Mouse (Mus musculus) E14TG2a.4 (cell line): ENCODE measurements around the gene Cflar.

Experiments
- H3K27me3 ChIP-seq: 2 replicates; pipeline ENCODE4 v1.6.1; 2014; ENCODE audit warnings: low read length, control low read depth; ENCODE audit not compliant: insufficient read depth
- H3K36me3 ChIP-seq: 2 replicates; pipeline ENCODE4 v1.6.1; 2014; ENCODE audit warnings: low read length, control low read depth; ENCODE audit not compliant: insufficient read depth
- H3K4me1 ChIP-seq: replicated peaks from 2 replicates; pipeline ENCODE4 v1.6.1; 2014; ENCODE audit warnings: low read depth, low read length, control low read depth
- H3K4me3 ChIP-seq: replicated peaks from 2 replicates; pipeline ENCODE4 v1.5.1; 2014; ENCODE audit warnings: mild to moderate bottlenecking, low read length
- H3K9me3 ChIP-seq: 2 replicates; pipeline ENCODE4 v1.6.1; 2014; ENCODE audit warnings: low read length, control low read depth
- CTCF ChIP-seq: conservative IDR thresholded peaks from 2 replicates; pipeline ENCODE4 v1.5.1; 2014; ENCODE audit warnings: low read length
- NANOG ChIP-seq: IDR thresholded peaks from 2 replicates; pipeline ENCODE4 v1.6.1; 2014; ENCODE audit warnings: borderline replicate concordance, low read length, mixed read lengths
- POU5F1 ChIP-seq: IDR thresholded peaks from 2 replicates; pipeline ENCODE4 v1.6.1; 2014; ENCODE audit warnings: low read length, borderline replicate concordance

Gene Cflar

DNA sequence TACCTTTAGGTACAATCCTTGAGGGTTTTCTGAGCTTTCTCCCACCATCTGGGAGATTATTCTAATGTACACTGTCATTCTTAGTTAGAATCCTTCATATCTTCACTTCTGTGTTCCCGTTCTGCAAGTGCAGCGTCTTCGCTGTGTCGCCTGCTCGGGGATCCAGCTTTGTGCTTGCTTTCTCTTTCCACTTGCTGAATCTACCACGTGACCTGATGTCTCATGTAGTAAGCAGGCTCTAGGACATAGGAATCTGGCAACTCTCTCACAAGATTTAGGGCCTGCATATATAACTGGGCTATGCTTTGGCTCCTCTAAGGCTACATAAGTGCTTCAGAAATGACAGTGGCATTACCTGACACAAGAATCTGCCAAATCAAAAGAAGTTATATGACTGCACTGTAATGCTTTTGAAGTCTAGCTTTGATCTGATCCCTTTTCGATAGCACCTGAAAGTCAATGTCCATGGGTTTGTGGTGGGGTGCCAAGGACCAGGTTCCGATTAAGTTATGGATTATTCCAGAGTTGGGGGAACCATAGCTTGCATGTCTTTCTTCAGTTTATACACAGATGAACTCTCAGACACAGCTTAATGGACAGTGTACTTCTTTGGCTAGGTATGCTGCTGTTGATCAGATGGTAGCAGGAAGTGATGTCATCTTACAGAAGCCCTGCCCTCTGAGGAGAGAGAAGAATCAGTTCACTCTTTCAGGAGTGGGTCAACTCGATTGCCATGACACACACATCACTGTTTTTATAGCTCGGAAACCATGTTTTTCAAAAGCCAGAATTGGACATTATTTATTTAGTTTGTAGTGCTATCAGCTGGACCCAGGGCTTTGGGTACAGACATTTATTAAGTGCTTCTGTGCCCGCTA is 23.0 kb downstream of the Cflar start:
- no peak for TF ChIP-seq POU5F1
- no peak for TF ChIP-seq CTCF
- no peak for TF ChIP-seq NANOG
- no peaks in the 10 kb centered on the region for H3K9me3 ChIP-seq

DNA sequence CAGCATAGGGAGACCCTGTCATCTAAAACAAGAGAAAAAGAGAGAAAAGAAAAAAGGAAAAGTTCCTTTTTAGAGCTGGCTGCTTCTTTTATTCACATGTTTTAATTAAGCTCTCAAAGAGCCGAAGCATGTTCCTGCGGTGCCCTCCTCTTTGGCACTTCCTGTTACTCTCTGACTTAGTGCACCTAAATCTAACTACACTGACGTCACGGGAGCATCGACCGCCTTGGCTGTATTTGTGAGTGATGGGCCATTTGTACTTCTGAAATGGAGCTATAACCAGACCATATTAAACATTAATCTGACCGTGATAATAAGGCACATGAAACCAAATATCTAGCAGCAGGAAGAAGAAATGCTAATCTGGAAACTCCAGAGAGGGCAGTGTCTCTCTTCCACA is 24.7 kb downstream of the Cflar start:
- Histone ChIP-seq H3K36me3 (peaks cover 5% of the 10 kb centered on the region), H3K4me1 (peaks cover 5% of the 10 kb centered on the region; the same call in 1 of the 2 replicates), H3K9me3 (no peaks in the 10 kb centered on the region), H3K27me3 (peaks cover 3% of the 10 kb centered on the region; the same call in 1 of the 2 replicates), H3K4me3 (no peak overlapping the region)
- TF ChIP-seq NANOG = no peak
- no peak for TF ChIP-seq POU5F1

More for the DNA sequence above, 23.0 kb downstream of the Cflar start:
- H3K27me3 ChIP-seq = peaks cover 3% of the 10 kb centered on the region; the same call in 1 of the 2 replicates
- H3K4me1 ChIP-seq = peaks cover 5% of the 10 kb centered on the region; the same call in 1 of the 2 replicates
- H3K4me3 ChIP-seq = no peak overlapping the region
- H3K36me3 ChIP-seq = 0 out of 2 replicates have a peak, but pooled peaks cover 6% of the 10 kb centered on the region

DNA sequence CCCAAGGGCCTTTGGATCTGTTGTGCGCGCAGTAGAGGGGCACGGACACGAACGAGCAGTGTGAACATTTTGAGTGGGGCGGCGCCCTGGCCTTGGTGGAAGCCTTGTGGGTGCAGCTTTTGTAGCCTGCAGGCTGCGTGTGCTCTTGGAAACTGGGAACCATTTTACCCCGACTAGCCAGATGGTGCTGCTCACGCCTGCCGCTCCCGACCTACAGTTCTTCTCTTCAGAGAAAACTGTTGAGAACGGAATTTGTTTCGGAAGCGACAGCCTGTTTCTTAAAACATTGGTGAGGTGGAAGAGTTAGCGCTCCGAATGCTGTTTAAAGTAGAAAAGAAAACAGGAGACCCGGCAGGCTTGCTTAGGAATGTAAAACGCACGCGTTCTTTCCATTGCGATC is 25.7 kb downstream of the Cflar start:
- Histone ChIP-seq H3K9me3 (no peaks in the 10 kb centered on the region), H3K36me3 (peaks cover 12% of the 10 kb centered on the region), H3K27me3 (peaks cover 3% of the 10 kb centered on the region; the same call in 1 of the 2 replicates), H3K4me1 (peaks cover 5% of the 10 kb centered on the region; the same call in 1 of the 2 replicates), H3K4me3 (peak overlapping the region; percentile 52)
- TF ChIP-seq CTCF (no peak), POU5F1 (no peak), NANOG (no peak)

DNA sequence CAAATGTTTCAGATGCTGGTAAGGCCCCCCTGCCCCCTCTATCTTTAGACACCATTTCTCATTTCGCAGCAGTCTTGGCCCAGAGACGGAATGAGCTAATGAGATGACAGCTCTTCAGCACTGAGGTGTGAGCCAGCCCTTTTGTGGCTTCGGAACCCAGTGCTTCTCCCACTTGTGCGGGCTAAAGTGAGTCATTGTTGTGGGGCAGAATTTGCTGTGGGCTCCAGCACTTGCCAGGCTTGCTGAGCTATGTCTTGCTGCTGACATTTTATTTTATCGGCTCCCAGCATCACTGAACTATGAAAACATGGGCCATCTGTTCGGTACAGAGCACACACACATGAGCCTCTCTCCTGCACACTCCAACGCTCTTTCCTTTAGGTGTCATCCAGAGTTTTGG is 28.2 kb downstream of the Cflar start:
- TF ChIP-seq NANOG (no peak), CTCF (no peak)
- Histone ChIP-seq H3K36me3 (peaks cover 23% of the 10 kb centered on the region), H3K4me1 (peaks cover 5% of the 10 kb centered on the region; the same call in 1 of the 2 replicates), H3K27me3 (peaks cover 3% of the 10 kb centered on the region; the same call in 1 of the 2 replicates), H3K4me3 (no peak overlapping the region), H3K9me3 (no peaks in the 10 kb centered on the region)

DNA sequence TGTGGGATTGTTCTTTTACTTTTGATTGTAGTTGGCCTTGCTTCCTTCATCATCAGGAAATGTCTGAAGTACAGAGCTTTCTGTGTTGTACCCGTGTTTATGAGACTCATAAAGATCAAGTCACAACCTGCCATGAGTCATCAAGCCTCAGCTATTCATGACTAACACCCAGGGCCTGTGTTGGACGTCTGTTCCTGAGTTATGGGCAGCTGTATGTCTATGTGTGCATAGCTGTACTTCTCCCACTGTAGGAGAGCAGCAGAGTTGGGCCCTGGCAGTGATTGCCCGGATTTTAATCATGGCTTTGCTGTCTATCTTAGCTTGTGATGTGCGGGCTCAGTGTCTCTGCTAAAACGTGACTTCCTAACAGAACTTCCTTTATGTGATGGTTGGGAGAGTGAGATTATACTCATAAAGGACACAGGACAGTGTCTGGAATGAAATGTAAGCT is 31.3 kb downstream of the Cflar start:
- no peaks in the 10 kb centered on the region for H3K4me1 ChIP-seq
- H3K4me3 ChIP-seq = no peak overlapping the region
- no peaks in the 10 kb centered on the region for H3K27me3 ChIP-seq
- H3K9me3 ChIP-seq = peaks cover 13% of the 10 kb centered on the region
- peaks cover 34% of the 10 kb centered on the region for H3K36me3 ChIP-seq
- no peak for TF ChIP-seq POU5F1
- no peak for TF ChIP-seq CTCF
- no peak for TF ChIP-seq NANOG

DNA sequence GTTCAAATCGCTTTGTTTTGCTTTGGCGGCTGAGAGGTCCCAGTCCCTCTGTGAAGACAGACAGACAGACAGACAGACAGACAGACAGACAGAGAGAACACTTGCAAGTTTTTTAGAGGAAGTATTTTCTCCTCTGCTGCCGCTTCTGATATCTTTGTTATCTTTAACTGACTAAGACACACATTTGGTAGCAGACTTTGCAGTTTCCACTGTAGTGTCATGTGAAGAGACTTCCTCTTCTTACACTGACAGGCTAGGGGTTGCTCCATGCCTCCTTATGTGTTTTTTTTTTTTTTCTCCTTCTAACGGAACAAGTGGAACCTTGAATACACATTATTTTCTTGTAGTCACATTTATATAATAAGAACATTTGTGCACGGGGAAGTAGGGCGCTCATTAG is 31.9 kb downstream of the Cflar start:
- H3K9me3 ChIP-seq = peaks cover 20% of the 10 kb centered on the region
- peaks cover 39% of the 10 kb centered on the region for H3K36me3 ChIP-seq
- H3K27me3 ChIP-seq = no peaks in the 10 kb centered on the region
- H3K4me1 ChIP-seq = no peaks in the 10 kb centered on the region
- TF ChIP-seq CTCF (no peak), POU5F1 (no peak), NANOG (no peak)
- H3K4me3 ChIP-seq = no peak overlapping the region

DNA sequence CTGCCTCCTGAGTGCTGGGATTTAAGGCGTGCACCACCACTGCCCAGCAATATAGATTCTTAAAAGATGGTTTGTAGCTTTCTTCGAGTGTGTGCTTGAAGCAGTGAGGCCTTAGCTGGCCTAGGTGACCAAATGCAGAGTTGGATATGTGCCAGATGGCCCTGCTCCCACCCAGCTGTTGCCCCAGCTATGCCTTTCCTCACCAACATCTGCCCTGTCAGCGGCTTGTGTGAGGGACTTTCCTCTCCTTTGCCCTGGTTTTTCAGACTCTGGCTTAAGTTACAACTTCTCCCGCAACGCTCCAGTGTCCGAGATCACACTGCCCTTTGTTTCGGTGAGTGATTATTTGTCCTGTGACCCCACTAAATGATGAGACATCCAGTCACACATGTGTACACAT is 33.3 kb downstream of the Cflar start:
- TF ChIP-seq POU5F1 (no peak), CTCF (no peak), NANOG (no peak)
- Histone ChIP-seq H3K9me3 (peaks cover 33% of the 10 kb centered on the region), H3K4me3 (no peak overlapping the region), H3K4me1 (no peaks in the 10 kb centered on the region), H3K36me3 (peaks cover 47% of the 10 kb centered on the region), H3K27me3 (no peaks in the 10 kb centered on the region)

DNA sequence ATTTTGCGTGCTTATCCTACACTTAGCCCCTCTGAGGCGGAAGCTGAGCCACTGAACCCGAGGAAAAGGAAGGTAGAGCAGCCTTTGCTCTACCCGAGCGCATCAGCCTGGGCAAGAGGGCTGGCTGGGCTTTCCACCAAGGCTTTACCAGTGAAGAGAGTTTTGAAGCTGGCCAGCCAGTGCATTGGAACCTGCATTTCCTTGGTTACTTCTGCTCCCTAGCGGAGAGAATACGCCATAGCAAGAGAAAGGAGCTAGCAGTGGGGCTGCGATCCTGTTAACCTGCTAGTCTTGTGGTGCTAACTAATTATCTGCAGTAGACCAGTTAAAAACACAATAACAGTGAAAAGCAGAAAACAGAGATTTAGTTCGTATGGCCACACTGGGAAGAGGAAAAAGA is 35.6 kb downstream of the Cflar start:
- peaks cover 37% of the 10 kb centered on the region for H3K36me3 ChIP-seq
- H3K4me3 ChIP-seq = peak overlapping the region; percentile 23; the same call in 1 of the 2 replicates
- H3K27me3 ChIP-seq = no peaks in the 10 kb centered on the region
- H3K4me1 ChIP-seq = no peaks in the 10 kb centered on the region
- TF ChIP-seq POU5F1 (no peak), CTCF (peak; percentile 33), NANOG (no peak)
- peaks cover 36% of the 10 kb centered on the region for H3K9me3 ChIP-seq

DNA sequence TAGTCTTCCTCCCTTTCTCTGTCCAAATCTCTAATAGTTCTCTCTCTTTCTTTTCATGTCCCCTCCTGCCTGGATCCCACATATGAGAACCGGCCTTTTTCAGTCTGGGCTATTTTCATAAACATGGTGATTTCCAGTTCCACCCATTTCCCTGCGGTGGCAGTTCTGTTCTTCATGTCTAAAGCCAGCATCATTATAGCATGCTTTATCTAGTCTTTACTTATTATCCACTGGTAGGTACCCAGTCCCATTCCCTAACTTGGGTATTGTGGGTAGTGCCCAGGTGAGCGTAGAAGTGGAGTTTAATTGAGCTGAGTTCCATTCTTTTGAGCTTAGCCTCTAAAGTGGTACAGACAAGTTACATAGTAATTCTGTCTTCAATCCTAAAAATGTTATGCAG is 48.1 kb downstream of the Cflar start:
- Histone ChIP-seq H3K27me3 (no peaks in the 10 kb centered on the region), H3K36me3 (peaks cover 34% of the 10 kb centered on the region), H3K9me3 (peaks cover 88% of the 10 kb centered on the region), H3K4me1 (no peaks in the 10 kb centered on the region), H3K4me3 (no peak overlapping the region)
- TF ChIP-seq NANOG = no peak
- no peak for TF ChIP-seq POU5F1
- no peak for TF ChIP-seq CTCF
